Mouse (Mus musculus): Measurements from ENCODE around the gene Zfhx3. TPM values are rescaled to one million over a fixed set of nuclear protein-coding genes. Genes with fewer than 3 reads are reported as not detected.

Gene Zfhx3
- polyA plus RNA-seq, 1 experiment from 2014 or later = 2.4 TPM

DNA sequence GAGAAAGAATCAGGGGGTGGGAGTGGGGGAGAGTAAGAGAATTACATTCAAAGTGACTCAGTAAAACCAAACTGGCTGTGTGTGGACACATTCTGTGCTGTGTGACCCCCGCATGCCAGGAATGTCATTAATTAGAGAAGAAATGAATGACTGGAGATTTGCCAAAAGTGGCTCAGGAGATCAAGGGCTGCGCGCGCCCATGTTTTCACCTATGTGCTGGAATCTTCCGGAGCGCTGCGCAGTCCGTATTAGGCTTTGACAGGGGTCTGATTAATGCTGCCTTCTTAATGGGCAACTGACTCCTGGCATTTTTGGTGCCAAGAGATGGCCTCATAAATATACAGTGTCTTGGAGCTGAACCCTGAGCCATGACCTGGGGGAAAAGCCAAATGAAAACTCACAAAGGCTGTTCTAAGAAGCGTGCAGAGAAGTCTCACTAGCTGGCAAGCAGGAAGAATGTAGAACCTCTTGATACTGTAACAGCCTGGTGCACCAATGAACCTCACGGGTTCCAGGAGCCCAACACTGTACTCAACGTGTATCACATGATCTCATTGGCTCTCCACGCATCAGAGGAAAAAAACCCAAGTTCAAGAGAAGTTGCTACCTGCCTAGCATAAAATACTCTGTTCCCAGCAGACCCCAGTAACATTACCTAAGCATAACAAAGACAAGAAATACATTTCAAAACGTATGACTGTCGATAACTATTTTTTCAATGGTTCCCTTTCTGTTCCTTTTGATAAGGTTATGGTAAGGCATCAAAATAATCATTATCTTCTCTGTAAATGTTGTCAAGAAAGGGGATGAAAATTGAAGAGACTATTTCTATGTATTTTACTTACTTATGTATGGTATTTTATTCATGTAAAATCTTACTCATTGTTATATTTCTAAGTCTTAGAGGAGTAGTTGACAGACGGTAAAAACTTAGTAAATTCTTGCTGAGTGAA, 1057.1 kb downstream of the Zfhx3 start:
- no peaks in the 10 kb centered on the region for H3K9me3 ChIP-seq (ENCODE audit: control insufficient read depth)
- no peaks in the 10 kb centered on the region for H3K27me3 ChIP-seq (replicated peaks; ENCODE audit: control insufficient read depth, insufficient read depth, low read length)
- H3K9ac ChIP-seq (ENCODE audit: low read depth, low read length) = no peak overlapping the region
- ATAC-seq = no peak
- H3K36me3 ChIP-seq (ENCODE audit: control insufficient read depth, insufficient read depth) = no peaks in the 10 kb centered on the region
- WGBS = 83% methylated on average over 15 of the region's 15 CpGs
- no peak overlapping the region for H3K4me2 ChIP-seq (replicated peaks; ENCODE audit: low read depth)
- H3K4me3 ChIP-seq (ENCODE audit: low read depth, low read length) = no peak overlapping the region
- no peaks in the 10 kb centered on the region for H3K4me1 ChIP-seq (replicated peaks; ENCODE audit: control insufficient read depth, insufficient read depth, low read length)
- H3K27ac ChIP-seq (ENCODE audit: low read depth, low read length) = no peak overlapping the region
- TF ChIP-seq CTCF (IDR thresholded peaks at IDR 0.05; ENCODE audit: low read depth) = no peak

DNA sequence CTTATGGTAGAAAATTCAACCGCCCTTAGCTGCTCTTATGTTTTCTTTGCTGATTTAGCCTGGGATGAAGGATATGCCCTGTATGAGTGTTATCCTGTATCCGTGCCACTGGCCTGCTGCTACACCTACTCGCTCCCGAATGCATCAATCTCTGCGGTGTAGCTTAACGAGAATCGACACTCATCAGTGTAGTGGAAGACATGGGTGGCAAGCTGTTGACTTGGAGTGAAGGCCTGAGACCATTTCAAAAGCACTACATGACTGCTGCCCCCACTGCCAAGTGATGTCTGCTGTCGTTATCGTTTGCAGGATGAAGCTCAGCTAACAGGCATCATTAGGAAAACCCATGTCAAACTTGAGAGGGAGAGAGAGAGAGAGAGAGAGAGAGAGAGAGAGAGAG, 1058.6 kb downstream of the Zfhx3 start:
- no peaks in the 10 kb centered on the region for H3K36me3 ChIP-seq (ENCODE audit: control insufficient read depth, insufficient read depth)
- no peaks in the 10 kb centered on the region for H3K4me1 ChIP-seq (replicated peaks; ENCODE audit: control insufficient read depth, insufficient read depth, low read length)
- no peak overlapping the region for H3K4me3 ChIP-seq (ENCODE audit: low read depth, low read length)
- H3K9me3 ChIP-seq (ENCODE audit: control insufficient read depth) = no peaks in the 10 kb centered on the region
- H3K9ac ChIP-seq (ENCODE audit: low read depth, low read length) = no peak overlapping the region
- no peak for TF ChIP-seq CTCF (IDR thresholded peaks at IDR 0.05; ENCODE audit: low read depth)
- H3K27ac ChIP-seq (ENCODE audit: low read depth, low read length) = no peak overlapping the region
- ATAC-seq = no peak
- 91% methylated on average over 9 of the region's 9 CpGs for WGBS
- no peaks in the 10 kb centered on the region for H3K27me3 ChIP-seq (replicated peaks; ENCODE audit: control insufficient read depth, insufficient read depth, low read length)
- H3K4me2 ChIP-seq (replicated peaks; ENCODE audit: low read depth) = no peak overlapping the region

DNA sequence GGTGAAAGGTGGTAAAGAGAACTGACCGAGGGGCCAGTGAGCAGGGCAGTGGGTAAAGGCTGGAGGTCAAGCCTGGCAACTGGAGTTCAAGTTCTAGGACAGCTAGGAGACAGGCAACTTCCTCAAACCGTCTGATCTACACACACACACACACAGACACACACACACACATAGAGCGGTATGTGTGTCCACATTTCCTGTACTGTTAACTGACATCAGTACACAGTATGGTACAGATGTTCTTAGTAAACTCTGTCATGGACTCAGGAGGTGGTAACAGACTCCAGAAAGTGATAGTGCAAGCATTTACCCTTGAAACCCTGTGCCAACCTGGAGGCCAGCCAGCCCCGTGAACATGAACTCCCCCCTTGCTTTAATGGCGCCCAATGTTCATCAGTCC, 1059.5 kb downstream of the Zfhx3 start:
- 82% methylated on average over 5 of the region's 5 CpGs for WGBS
- Histone ChIP-seq H3K9ac (ENCODE audit: low read depth, low read length) (no peak overlapping the region), H3K9me3 (ENCODE audit: control insufficient read depth) (no peaks in the 10 kb centered on the region), H3K36me3 (ENCODE audit: control insufficient read depth, insufficient read depth) (no peaks in the 10 kb centered on the region), H3K4me3 (ENCODE audit: low read depth, low read length) (no peak overlapping the region), H3K4me1 (replicated peaks; ENCODE audit: control insufficient read depth, insufficient read depth, low read length) (0 out of 2 replicates have a peak, but pooled peaks cover 3% of the 10 kb centered on the region), H3K27ac (ENCODE audit: low read depth, low read length) (no peak overlapping the region), H3K27me3 (replicated peaks; ENCODE audit: control insufficient read depth, insufficient read depth, low read length) (no peaks in the 10 kb centered on the region), H3K4me2 (replicated peaks; ENCODE audit: low read depth) (no peak overlapping the region)
- no peak for ATAC-seq
- no peak for TF ChIP-seq CTCF (IDR thresholded peaks at IDR 0.05; ENCODE audit: low read depth)

DNA sequence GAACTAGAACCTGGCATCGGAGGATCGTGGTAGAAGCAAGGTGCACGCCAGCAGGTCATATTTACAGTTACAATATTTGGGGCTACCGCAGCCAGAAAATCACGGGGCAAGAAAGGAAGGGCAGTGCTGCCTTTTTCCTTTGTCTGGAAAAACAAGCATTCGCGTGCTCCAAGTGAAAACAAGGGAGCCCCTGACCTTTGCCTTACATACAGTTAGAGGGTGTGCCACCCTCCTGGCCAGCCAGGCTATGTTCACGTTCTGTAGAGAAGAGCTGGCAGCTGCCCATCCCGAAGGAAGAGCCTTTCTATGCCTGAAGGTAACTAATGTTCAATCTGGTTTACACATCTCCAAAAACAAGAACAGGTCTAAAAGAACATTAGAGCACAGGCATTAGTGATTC, 1064.5 kb downstream of the Zfhx3 start:
- peak; percentile 86 for ATAC-seq
- H3K9ac ChIP-seq (ENCODE audit: low read depth, low read length) = no peak overlapping the region
- no peak overlapping the region for H3K4me3 ChIP-seq (ENCODE audit: low read depth, low read length)
- H3K9me3 ChIP-seq (ENCODE audit: control insufficient read depth) = no peaks in the 10 kb centered on the region
- no peak overlapping the region for H3K27ac ChIP-seq (ENCODE audit: low read depth, low read length)
- 0 out of 2 replicates have a peak, but pooled peaks cover 10% of the 10 kb centered on the region for H3K4me1 ChIP-seq (replicated peaks; ENCODE audit: control insufficient read depth, insufficient read depth, low read length)
- no peaks in the 10 kb centered on the region for H3K36me3 ChIP-seq (ENCODE audit: control insufficient read depth, insufficient read depth)
- TF ChIP-seq CTCF (IDR thresholded peaks at IDR 0.05; ENCODE audit: low read depth) = no peak
- H3K27me3 ChIP-seq (replicated peaks; ENCODE audit: control insufficient read depth, insufficient read depth, low read length) = no peaks in the 10 kb centered on the region
- 0 out of 2 replicates have a peak overlapping the region, but pooled peaks have one; percentile 0 for H3K4me2 ChIP-seq (replicated peaks; ENCODE audit: low read depth)
- 49% methylated on average over 9 of the region's 9 CpGs for WGBS

Small RNA genes lying within 50 kb of the gene (microRNA-seq; reads per million reads assigned to microRNA genes)
- gene Mir3108 = not detected

Data from intestine, postnatal 0 days (tissue).